Mouse (Mus musculus) liver, embryonic 14.5 days (tissue): ENCODE results near the gene Sit1.

ENCODE experiments used
- CTCF ChIP-seq: IDR thresholded peaks from 2 replicates; pipeline ENCODE4 v1.5.1; 2016; ENCODE audit warnings: antibody characterized with exemption, low read depth, control low read depth
- EP300 ChIP-seq: IDR thresholded peaks from 2 replicates; pipeline ENCODE4 v1.6.1; 2016; ENCODE audit warnings: antibody characterized with exemption, low read depth

DNA sequence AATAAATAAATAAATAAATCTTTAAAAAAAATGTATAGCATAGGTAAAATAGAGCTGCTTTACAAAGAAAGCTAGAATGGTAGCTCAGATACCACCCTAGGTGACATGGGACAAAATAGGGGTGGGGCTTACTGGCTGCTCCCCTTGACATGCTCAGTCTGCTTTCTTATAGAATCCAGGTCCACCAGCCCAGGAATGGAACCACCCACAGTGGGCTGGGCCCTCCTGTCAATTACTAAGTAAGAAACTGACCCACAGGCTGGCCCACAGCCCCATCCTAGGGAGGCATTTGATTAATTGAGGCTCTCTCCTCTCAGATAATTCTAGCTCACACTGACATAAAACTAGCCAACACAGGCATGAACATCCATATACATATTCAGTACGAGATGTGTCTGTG lies 50.7 kb downstream of the Sit1 start:
- TF ChIP-seq CTCF (no peak), EP300 (no peak)
